Mouse (Mus musculus): ENCODE data around the gene Tbxa2r. TPM values are rescaled to one million over a fixed set of nuclear protein-coding genes. Genes with fewer than 3 reads are reported as not detected.

Tbxa2r gene
- polyA plus RNA-seq, 1 experiment from 2014 or later: 23.1 TPM

DNA sequence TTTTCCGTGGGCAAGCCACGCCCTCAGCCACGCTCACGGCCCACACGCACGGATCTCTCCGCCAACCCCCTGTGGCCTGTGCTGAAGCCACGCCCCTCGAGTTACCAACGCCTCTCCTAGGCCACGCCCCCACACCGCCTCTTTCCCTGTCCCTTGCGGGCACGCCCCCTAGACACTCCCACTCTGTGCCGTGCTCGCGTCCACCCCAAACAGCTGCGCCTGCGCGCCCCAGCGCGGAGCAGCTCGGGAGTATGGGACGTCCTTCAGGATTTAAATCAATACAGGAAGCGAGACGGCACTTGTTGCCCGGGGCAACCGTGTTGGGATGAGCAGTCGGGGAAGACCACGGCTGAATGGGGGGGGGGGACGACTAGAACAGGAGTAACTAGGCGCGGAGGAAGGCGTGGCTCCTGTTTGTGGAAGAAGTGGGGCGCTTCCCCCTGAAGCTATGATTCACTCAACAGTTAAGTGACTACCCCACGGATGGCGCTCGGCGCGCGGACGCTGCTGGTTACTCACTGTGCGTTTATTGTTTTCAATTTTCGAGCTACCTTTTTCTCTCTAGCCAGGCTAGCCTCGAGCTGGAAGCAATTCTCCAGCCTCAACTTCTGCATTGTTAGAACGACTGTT is 50.1 kb downstream of the Tbxa2r start:
- ATAC-seq (ENCODE audit: insufficient number of reproducible peaks, insufficient read depth, low FRiP score, low read depth): peak; percentile 97
- H3K9ac ChIP-seq (replicated peaks; ENCODE audit: low read depth, low read length): peak overlapping the region; percentile 18
- H3K27me3 ChIP-seq (ENCODE audit: control insufficient read depth, insufficient read depth, low read length): no peaks in the 10 kb centered on the region
- peak overlapping the region; percentile 62; the same call in 1 of the 2 replicates for H3K27ac ChIP-seq (ENCODE audit: low read length)
- under 1% methylated on average over 46 of the region's 46 CpGs for WGBS
- peak overlapping the region; percentile 79 for H3K4me3 ChIP-seq (ENCODE audit: low read depth, low read length)
- peaks cover 16% of the 10 kb centered on the region; the same call in 1 of the 2 replicates for H3K36me3 ChIP-seq (ENCODE audit: control insufficient read depth, insufficient read depth, low read length)
- no peaks in the 10 kb centered on the region for H3K9me3 ChIP-seq (ENCODE audit: control insufficient read depth, low read depth, low read length)
- peak overlapping the region; percentile 56 for H3K4me2 ChIP-seq (replicated peaks; ENCODE audit: low read depth, low read length)
- peaks cover 16% of the 10 kb centered on the region for H3K4me1 ChIP-seq (ENCODE audit: control insufficient read depth, insufficient read depth, low read length)

DNA sequence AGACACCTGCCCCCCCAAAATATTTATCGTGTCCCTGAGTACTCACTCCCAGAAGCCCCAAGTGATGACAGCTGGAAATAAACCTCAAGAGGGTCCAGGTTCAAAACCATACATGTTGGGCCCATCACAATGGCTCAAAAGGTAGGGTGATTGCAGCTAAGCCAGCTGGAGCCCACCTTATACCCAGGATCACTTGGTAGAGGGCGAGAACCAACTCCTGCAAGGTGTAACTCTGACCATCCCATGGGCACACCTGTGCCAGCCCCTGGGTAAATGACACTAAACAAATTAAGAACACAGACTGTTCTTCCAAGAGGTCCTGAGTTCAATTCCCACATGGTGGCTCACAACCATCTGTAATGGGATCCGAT is 50.6 kb downstream of the Tbxa2r start:
- Histone ChIP-seq H3K4me3 (ENCODE audit: low read depth, low read length) (peak overlapping the region; percentile 79), H3K27ac (ENCODE audit: low read length) (peak overlapping the region; percentile 62; the same call in 1 of the 2 replicates), H3K9me3 (ENCODE audit: control insufficient read depth, low read depth, low read length) (no peaks in the 10 kb centered on the region), H3K27me3 (ENCODE audit: control insufficient read depth, insufficient read depth, low read length) (no peaks in the 10 kb centered on the region), H3K4me1 (ENCODE audit: control insufficient read depth, insufficient read depth, low read length) (peaks cover 16% of the 10 kb centered on the region), H3K4me2 (replicated peaks; ENCODE audit: low read depth, low read length) (peak overlapping the region; percentile 56), H3K9ac (replicated peaks; ENCODE audit: low read depth, low read length) (peak overlapping the region; percentile 18), H3K36me3 (ENCODE audit: control insufficient read depth, insufficient read depth, low read length) (peaks cover 11% of the 10 kb centered on the region; the same call in 1 of the 2 replicates)
- ATAC-seq (ENCODE audit: insufficient number of reproducible peaks, insufficient read depth, low FRiP score, low read depth): no peak
- 63% methylated on average over 3 of the region's 3 CpGs for WGBS

DNA sequence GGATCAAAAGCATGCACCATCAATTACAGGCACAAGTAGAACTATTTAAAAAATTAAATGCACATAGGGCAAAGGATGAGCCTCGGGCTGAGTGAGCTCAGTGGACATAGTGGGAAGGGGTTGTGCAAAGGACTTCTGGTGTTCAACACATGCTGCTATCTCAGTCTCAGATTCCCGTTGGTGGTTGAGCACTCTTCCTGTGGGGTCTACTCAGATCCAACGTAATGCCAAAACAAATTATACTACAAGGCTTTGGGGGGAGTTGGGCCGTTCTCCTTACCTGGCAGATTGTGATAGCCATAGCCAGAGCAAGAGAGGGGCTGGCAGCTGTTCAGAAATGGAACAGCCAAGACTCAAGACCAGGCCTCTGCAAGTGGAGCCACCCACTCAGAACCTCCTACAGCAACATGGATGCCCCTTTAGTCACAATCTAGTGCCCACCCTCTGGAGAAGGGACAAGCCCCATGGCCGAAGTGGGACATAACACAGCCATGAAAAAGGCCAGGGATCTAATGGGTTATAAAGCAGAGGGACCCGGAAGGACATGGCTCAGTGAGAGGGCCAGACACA is 51.4 kb downstream of the Tbxa2r start:
- 91% methylated on average over 6 of the region's 6 CpGs for WGBS

DNA sequence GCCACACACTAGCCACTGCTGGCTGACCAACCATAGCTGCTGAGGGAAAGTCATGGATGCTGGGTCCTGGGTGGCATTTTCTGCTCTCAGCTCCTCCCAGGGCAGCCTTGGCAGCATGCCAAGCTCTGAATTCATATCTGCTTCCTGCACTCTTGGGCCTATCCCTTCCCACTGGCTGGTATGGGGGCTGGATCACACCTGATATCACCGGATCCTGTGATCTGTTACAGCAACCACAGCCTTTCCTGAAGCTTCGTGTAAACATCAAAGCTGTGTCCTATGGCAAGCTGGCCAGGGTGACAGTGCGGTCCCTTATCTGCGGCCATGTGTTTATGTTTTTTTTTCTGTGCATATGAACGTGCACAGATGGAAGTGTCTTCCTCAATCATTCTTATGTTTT is 53.5 kb downstream of the Tbxa2r start:
- H3K9me3 ChIP-seq (ENCODE audit: control insufficient read depth, low read depth, low read length): no peaks in the 10 kb centered on the region
- no peak overlapping the region for H3K9ac ChIP-seq (replicated peaks; ENCODE audit: low read depth, low read length)
- ATAC-seq (ENCODE audit: insufficient number of reproducible peaks, insufficient read depth, low FRiP score, low read depth): no peak
- no peak overlapping the region for H3K4me2 ChIP-seq (replicated peaks; ENCODE audit: low read depth, low read length)
- H3K27ac ChIP-seq (ENCODE audit: low read length): no peak overlapping the region
- no peak overlapping the region for H3K4me3 ChIP-seq (ENCODE audit: low read depth, low read length)
- H3K27me3 ChIP-seq (ENCODE audit: control insufficient read depth, insufficient read depth, low read length): no peaks in the 10 kb centered on the region
- peaks cover 17% of the 10 kb centered on the region for H3K4me1 ChIP-seq (ENCODE audit: control insufficient read depth, insufficient read depth, low read length)
- WGBS: 69% methylated on average over 5 of the region's 5 CpGs
- H3K36me3 ChIP-seq (ENCODE audit: control insufficient read depth, insufficient read depth, low read length): peaks cover 12% of the 10 kb centered on the region

More for the DNA sequence above, 51.4 kb downstream of the Tbxa2r start:
- Histone ChIP-seq H3K4me1 (ENCODE audit: control insufficient read depth, insufficient read depth, low read length) (peaks cover 17% of the 10 kb centered on the region), H3K9me3 (ENCODE audit: control insufficient read depth, low read depth, low read length) (no peaks in the 10 kb centered on the region), H3K9ac (replicated peaks; ENCODE audit: low read depth, low read length) (no peak overlapping the region), H3K36me3 (ENCODE audit: control insufficient read depth, insufficient read depth, low read length) (peaks cover 8% of the 10 kb centered on the region; the same call in 1 of the 2 replicates), H3K27me3 (ENCODE audit: control insufficient read depth, insufficient read depth, low read length) (no peaks in the 10 kb centered on the region), H3K4me3 (ENCODE audit: low read depth, low read length) (no peak overlapping the region), H3K4me2 (replicated peaks; ENCODE audit: low read depth, low read length) (no peak overlapping the region), H3K27ac (ENCODE audit: low read length) (no peak overlapping the region)
- ATAC-seq (ENCODE audit: insufficient number of reproducible peaks, insufficient read depth, low FRiP score, low read depth): no peak

DNA sequence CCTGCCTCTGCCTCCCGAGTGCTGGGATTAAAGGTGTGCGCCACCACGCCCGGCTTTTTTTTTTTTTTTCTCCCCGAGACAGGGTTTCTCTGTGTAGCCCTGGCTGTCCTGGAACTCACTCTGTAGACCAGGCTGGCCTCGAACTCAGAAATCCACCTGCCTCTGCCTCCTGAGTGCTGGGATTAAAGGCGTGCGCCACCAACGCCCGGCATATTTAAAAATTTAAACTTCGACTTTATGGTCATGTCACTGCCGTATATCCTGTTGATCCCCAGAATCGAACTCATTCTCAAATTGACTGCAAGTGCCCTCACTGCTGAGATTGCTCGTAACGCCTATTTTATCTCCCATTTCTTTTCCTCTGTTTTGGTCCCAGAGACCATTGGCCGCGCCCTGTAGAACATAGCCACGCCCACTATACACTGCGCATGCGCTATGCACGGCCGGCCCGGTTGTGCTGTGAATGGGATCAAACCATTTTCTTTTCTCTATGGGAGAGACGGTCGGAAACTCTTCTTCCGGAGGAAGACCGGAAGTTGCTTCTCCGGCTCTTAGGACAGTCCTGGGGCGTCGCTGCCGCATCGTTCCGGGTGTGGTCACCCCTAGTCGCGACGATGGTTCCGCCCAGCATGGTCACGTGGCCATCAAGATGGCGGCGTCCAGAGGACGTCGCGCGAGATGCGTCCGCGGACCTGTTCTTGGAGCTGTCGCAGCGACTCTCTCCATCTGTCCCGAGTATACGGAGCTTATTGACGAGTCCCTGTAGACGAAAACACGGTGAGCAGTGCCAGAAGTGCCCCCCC is 55.5 kb downstream of the Tbxa2r start, which contains the start of the genes Dohh and Gm48551:
Gene Dohh (plus strand): TSS at position 627 of the 803 bp plus-strand sequence.
Gene Gm48551 (plus strand): TSS at position 665 of the 803 bp plus-strand sequence.
- 4% methylated on average over 52 of the region's 54 CpGs for WGBS
- Histone ChIP-seq H3K9ac (replicated peaks; ENCODE audit: low read depth, low read length) (peak within 1 kb of the TSS; percentile 80), H3K36me3 (ENCODE audit: control insufficient read depth, insufficient read depth, low read length) (peaks cover 25% of the 10 kb centered on the region), H3K4me2 (replicated peaks; ENCODE audit: low read depth, low read length) (peak within 1 kb of the TSS; percentile 80), H3K27ac (ENCODE audit: low read length) (peak within 1 kb of the TSS; percentile 79; the same call in 1 of the 2 replicates), H3K27me3 (ENCODE audit: control insufficient read depth, insufficient read depth, low read length) (no peaks in the 10 kb centered on the region), H3K4me3 (ENCODE audit: low read depth, low read length) (peak within 1 kb of the TSS; percentile 96), H3K4me1 (ENCODE audit: control insufficient read depth, insufficient read depth, low read length) (peaks cover 12% of the 10 kb centered on the region), H3K9me3 (ENCODE audit: control insufficient read depth, low read depth, low read length) (no peaks in the 10 kb centered on the region)
- ATAC-seq (ENCODE audit: insufficient number of reproducible peaks, insufficient read depth, low FRiP score, low read depth): peak; percentile 92

DNA sequence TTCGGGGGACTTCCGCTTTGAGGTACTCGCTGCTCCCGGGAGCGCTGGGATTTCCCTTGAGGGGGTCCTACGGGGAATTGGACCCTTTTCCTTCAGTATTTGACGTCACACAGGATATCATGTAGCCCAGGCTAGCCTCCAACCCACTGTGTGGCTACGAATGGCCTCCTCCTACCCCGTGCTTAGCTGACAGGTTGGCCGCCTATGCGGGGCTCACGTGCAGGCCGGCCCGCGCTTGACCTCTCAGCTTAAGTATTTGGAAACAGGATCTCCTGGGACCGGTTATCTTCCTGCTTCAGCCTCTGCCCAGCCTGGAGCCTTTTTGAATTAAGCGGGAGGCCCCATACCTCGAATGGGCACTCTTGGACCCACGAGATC is 56.1 kb downstream of the Tbxa2r start:
- H3K27ac ChIP-seq (ENCODE audit: low read length): peak overlapping the region; percentile 79; the same call in 1 of the 2 replicates
- H3K9ac ChIP-seq (replicated peaks; ENCODE audit: low read depth, low read length): peak overlapping the region; percentile 80
- no peaks in the 10 kb centered on the region for H3K9me3 ChIP-seq (ENCODE audit: control insufficient read depth, low read depth, low read length)
- no peak for ATAC-seq (ENCODE audit: insufficient number of reproducible peaks, insufficient read depth, low FRiP score, low read depth)
- no peaks in the 10 kb centered on the region for H3K27me3 ChIP-seq (ENCODE audit: control insufficient read depth, insufficient read depth, low read length)
- 0% methylated on average over 19 of the region's 19 CpGs for WGBS
- peaks cover 13% of the 10 kb centered on the region for H3K4me1 ChIP-seq (ENCODE audit: control insufficient read depth, insufficient read depth, low read length)
- H3K4me2 ChIP-seq (replicated peaks; ENCODE audit: low read depth, low read length): peak overlapping the region; percentile 80
- H3K4me3 ChIP-seq (ENCODE audit: low read depth, low read length): peak overlapping the region; percentile 96
- peaks cover 25% of the 10 kb centered on the region for H3K36me3 ChIP-seq (ENCODE audit: control insufficient read depth, insufficient read depth, low read length)

Other genes with a start within 250 kb of the Tbxa2r start
- 0.22 and 0.56 TPM in 2 replicates for gene Creb3l3, start 229.9 kb upstream of the Tbxa2r start, polyA plus RNA-seq (2014; fragmentation: Nextera tagmentation; extraction: Ambion mirVana)
- gene Map2k2, start 222.8 kb upstream of the Tbxa2r start, polyA plus RNA-seq (2014; fragmentation: Nextera tagmentation; extraction: Ambion mirVana): 164 and 167 TPM in 2 replicates
- 25.5 and 27.4 TPM in 2 replicates for gene Zbtb7a, start 193.5 kb upstream of the Tbxa2r start, polyA plus RNA-seq (2014; fragmentation: Nextera tagmentation; extraction: Ambion mirVana)
- 32.7 and 40.9 TPM in 2 replicates for gene Pias4, start 160.8 kb upstream of the Tbxa2r start, polyA plus RNA-seq (2014; fragmentation: Nextera tagmentation; extraction: Ambion mirVana)
- 416 and 434 TPM in 2 replicates for gene Eef2, start 152.1 kb upstream of the Tbxa2r start, polyA plus RNA-seq (2014; fragmentation: Nextera tagmentation; extraction: Ambion mirVana)
- 48.9 and 58.7 TPM in 2 replicates for gene Dapk3, start 145.7 kb upstream of the Tbxa2r start, polyA plus RNA-seq (2014; fragmentation: Nextera tagmentation; extraction: Ambion mirVana)
- gene 4930442H23Rik, start 144.9 kb upstream of the Tbxa2r start, polyA plus RNA-seq (2014; fragmentation: Nextera tagmentation; extraction: Ambion mirVana): not detected in 2 replicates
- 0.14 and 0.35 TPM in 2 replicates for gene Nmrk2, start 126.7 kb upstream of the Tbxa2r start, polyA plus RNA-seq (2014; fragmentation: Nextera tagmentation; extraction: Ambion mirVana)
- 1.9 and 2.2 TPM in 2 replicates for gene Atcay, start 97.9 kb upstream of the Tbxa2r start, polyA plus RNA-seq (2014; fragmentation: Nextera tagmentation; extraction: Ambion mirVana)
- 9.2 and 10.8 TPM in 2 replicates for gene Zfr2, start 95.6 kb upstream of the Tbxa2r start, polyA plus RNA-seq (2014; fragmentation: Nextera tagmentation; extraction: Ambion mirVana)
- gene Matk, start 75.8 kb upstream of the Tbxa2r start, polyA plus RNA-seq (2014; fragmentation: Nextera tagmentation; extraction: Ambion mirVana): 3.4 and 3.9 TPM in 2 replicates
- gene Mrpl54, start 61.8 kb upstream of the Tbxa2r start, polyA plus RNA-seq (2014; fragmentation: Nextera tagmentation; extraction: Ambion mirVana): 223 and 246 TPM in 2 replicates
- gene Apba3, start 61.8 kb upstream of the Tbxa2r start, polyA plus RNA-seq (2014; fragmentation: Nextera tagmentation; extraction: Ambion mirVana): 47.0 and 51.1 TPM in 2 replicates
- 21.6 and 25.2 TPM in 2 replicates for gene Tjp3, start 37.1 kb upstream of the Tbxa2r start, polyA plus RNA-seq (2014; fragmentation: Nextera tagmentation; extraction: Ambion mirVana)
- gene Pip5k1c, start 35.8 kb upstream of the Tbxa2r start, polyA plus RNA-seq (2014; fragmentation: Nextera tagmentation; extraction: Ambion mirVana): 50.1 and 51.4 TPM in 2 replicates
- gene Cactin, start 7.6 kb upstream of the Tbxa2r start, polyA plus RNA-seq (2014; fragmentation: Nextera tagmentation; extraction: Ambion mirVana): 21.3 and 21.7 TPM in 2 replicates
- 0.07 TPM in 1 of 2 replicates, not detected in the other for gene Gipc3, start 14.5 kb downstream of the Tbxa2r start, polyA plus RNA-seq (2014; fragmentation: Nextera tagmentation; extraction: Ambion mirVana)
- 98.6 TPM in 2 replicates for gene Hmg20b, start 21.7 kb downstream of the Tbxa2r start, polyA plus RNA-seq (2014; fragmentation: Nextera tagmentation; extraction: Ambion mirVana)
- gene Mfsd12, start 28.8 kb downstream of the Tbxa2r start, polyA plus RNA-seq (2014; fragmentation: Nextera tagmentation; extraction: Ambion mirVana): 4.7 and 4.8 TPM in 2 replicates
- 0.43 and 0.59 TPM in 2 replicates for gene 4930404N11Rik, start 37.1 kb downstream of the Tbxa2r start, polyA plus RNA-seq (2014; fragmentation: Nextera tagmentation; extraction: Ambion mirVana)
- 81.3 and 88.7 TPM in 2 replicates for gene Fzr1, start 49.8 kb downstream of the Tbxa2r start, polyA plus RNA-seq (2014; fragmentation: Nextera tagmentation; extraction: Ambion mirVana)
- 44.8 and 48.5 TPM in 2 replicates for gene Dohh, start 55.7 kb downstream of the Tbxa2r start, polyA plus RNA-seq (2014; fragmentation: Nextera tagmentation; extraction: Ambion mirVana)
- gene Gm48551, start 55.7 kb downstream of the Tbxa2r start, polyA plus RNA-seq (2014; fragmentation: Nextera tagmentation; extraction: Ambion mirVana): 3.1 and 4.1 TPM in 2 replicates
- gene Gm48552, start 60.3 kb downstream of the Tbxa2r start, polyA plus RNA-seq (2014; fragmentation: Nextera tagmentation; extraction: Ambion mirVana): 1.0 and 1.1 TPM in 2 replicates
- gene Smim24, start 64.3 kb downstream of the Tbxa2r start, polyA plus RNA-seq (2014; fragmentation: Nextera tagmentation; extraction: Ambion mirVana): 17.7 and 21.5 TPM in 2 replicates
- gene Nfic, start 126.9 kb downstream of the Tbxa2r start, polyA plus RNA-seq (2014; fragmentation: Nextera tagmentation; extraction: Ambion mirVana): 76.0 and 80.1 TPM in 2 replicates
- 1.7 and 2.2 TPM in 2 replicates for gene Celf5, start 154.0 kb downstream of the Tbxa2r start, polyA plus RNA-seq (2014; fragmentation: Nextera tagmentation; extraction: Ambion mirVana)
- 79.1 and 79.3 TPM in 2 replicates for gene Ncln, start 167.7 kb downstream of the Tbxa2r start, polyA plus RNA-seq (2014; fragmentation: Nextera tagmentation; extraction: Ambion mirVana)
- gene S1pr4, start 171.4 kb downstream of the Tbxa2r start, polyA plus RNA-seq (2014; fragmentation: Nextera tagmentation; extraction: Ambion mirVana): 0.41 and 0.72 TPM in 2 replicates
- 3.6 and 7.4 TPM in 2 replicates for gene Gna15, start 195.5 kb downstream of the Tbxa2r start, polyA plus RNA-seq (2014; fragmentation: Nextera tagmentation; extraction: Ambion mirVana)
- 86.2 and 89.3 TPM in 2 replicates for gene Gna11, start 216.5 kb downstream of the Tbxa2r start, polyA plus RNA-seq (2014; fragmentation: Nextera tagmentation; extraction: Ambion mirVana)
- 363 and 388 TPM in 2 replicates for gene Aes, start 230.8 kb downstream of the Tbxa2r start, polyA plus RNA-seq (2014; fragmentation: Nextera tagmentation; extraction: Ambion mirVana)
- gene Tle2, start 245.8 kb downstream of the Tbxa2r start, polyA plus RNA-seq (2014; fragmentation: Nextera tagmentation; extraction: Ambion mirVana): 17.7 and 19.1 TPM in 2 replicates